Mouse (Mus musculus) CD4-positive helper T cell, adult 2 months (primary cell): ENCODE data around the gene Gm27021.

ENCODE experiments used
- DNase-seq: peaks from one replicate; pipeline ENCODE4 v3.0.0-alpha.2; 2012; ENCODE audit warnings: low read depth, missing footprints, low spot score

Gene Gm27021

GRCm38 (mm10) chr8:120607460-120607859 lies 60.4 kb downstream of the Gm27021 start:
- DNase-seq = no peak

GRCm38 (mm10) chr8:120602672-120603071 lies 65.2 kb downstream of the Gm27021 start:
- DNase-seq = no peak

GRCm38 (mm10) chr8:120599504-120599903 lies 68.4 kb downstream of the Gm27021 start:
- DNase-seq = peak; percentile 68

GRCm38 (mm10) chr8:120598579-120598978 lies 69.3 kb downstream of the Gm27021 start:
- DNase-seq = no peak

GRCm38 (mm10) chr8:120595963-120596362 lies 71.9 kb downstream of the Gm27021 start:
- DNase-seq = peak; percentile 67

- DNase-seq = peak; percentile 55
These were observed 73.3 kb downstream of the Gm27021 start for GRCm38 (mm10) chr8:120594571-120594970.

- DNase-seq = no peak
These were observed 76.1 kb downstream of the Gm27021 start for GRCm38 (mm10) chr8:120591587-120592292.

GRCm38 (mm10) chr8:120589921-120590320 lies 78.0 kb downstream of the Gm27021 start:
- no peak for DNase-seq

GRCm38 (mm10) chr8:120588908-120589771 lies 78.7 kb downstream of the Gm27021 start, which contains the start of gene Gins2:
Gene Gins2 (minus strand): TSS chr8:120589304.
- peak; percentile 99 for DNase-seq

- no peak for DNase-seq
These were observed 82.4 kb downstream of the Gm27021 start for GRCm38 (mm10) chr8:120585521-120585920.

- no peak for DNase-seq
These were observed 86.1 kb downstream of the Gm27021 start for GRCm38 (mm10) chr8:120581811-120582210.

GRCm38 (mm10) chr8:120581329-120581728 lies 86.5 kb downstream of the Gm27021 start:
- DNase-seq = no peak

GRCm38 (mm10) chr8:120580336-120581000 lies 87.4 kb downstream of the Gm27021 start:
- no peak for DNase-seq

GRCm38 (mm10) chr8:120577821-120578220 lies 90.1 kb downstream of the Gm27021 start:
- no peak for DNase-seq

- no peak for DNase-seq
These were observed 92.1 kb downstream of the Gm27021 start for GRCm38 (mm10) chr8:120575801-120576200.

GRCm38 (mm10) chr8:120574941-120575340 lies 92.9 kb downstream of the Gm27021 start:
- DNase-seq = no peak

- DNase-seq = no peak
These were observed 94.0 kb downstream of the Gm27021 start for GRCm38 (mm10) chr8:120573866-120574265.

- no peak for DNase-seq
These were observed 95.3 kb downstream of the Gm27021 start for GRCm38 (mm10) chr8:120572534-120572933.

GRCm38 (mm10) chr8:120571561-120571960 lies 96.3 kb downstream of the Gm27021 start:
- no peak for DNase-seq

GRCm38 (mm10) chr8:120569939-120570715 lies 97.8 kb downstream of the Gm27021 start:
- peak; percentile 61 for DNase-seq

- no peak for DNase-seq
These were observed 98.8 kb downstream of the Gm27021 start for GRCm38 (mm10) chr8:120569123-120569522.
